Mouse (Mus musculus) 3T3-L1 (cell line): ENCODE measurements around the gene Ube2o.
"Not testable (repeated sequence)": the region's sequence is repeated elsewhere in the genome, so short reads cannot be mapped to it uniquely, and the experiment has no call there.

Experiments used
- DNase-seq: peaks from one replicate; pipeline ENCODE4 v3.0.0-alpha.2; 2015; ENCODE audit warnings: low read depth, low spot score

Ube2o gene

GRCm38 (mm10) chr11:116513531-116514038 is 67.7 kb downstream of the Ube2o start:
- no peak for DNase-seq

GRCm38 (mm10) chr11:116512987-116513386 is 68.3 kb downstream of the Ube2o start:
- no peak for DNase-seq

GRCm38 (mm10) chr11:116512154-116512553 is 69.1 kb downstream of the Ube2o start:
- DNase-seq, result no peak

GRCm38 (mm10) chr11:116511301-116511868 is 69.9 kb downstream of the Ube2o start:
- DNase-seq, result no peak

GRCm38 (mm10) chr11:116508689-116509088 is 72.6 kb downstream of the Ube2o start:
- peak; percentile 86 for DNase-seq

GRCm38 (mm10) chr11:116506151-116506875 is 74.9 kb downstream of the Ube2o start:
- DNase-seq, result no peak

GRCm38 (mm10) chr11:116505573-116505972 is 75.7 kb downstream of the Ube2o start:
- DNase-seq, result no peak

- no peak for DNase-seq
Observed at GRCm38 (mm10) chr11:116504516-116504915, 76.7 kb downstream of the Ube2o start.

- DNase-seq, result peak; percentile 86
Observed at GRCm38 (mm10) chr11:116501005-116501746, 80.1 kb downstream of the Ube2o start.

- DNase-seq, result no peak
Observed at GRCm38 (mm10) chr11:116499018-116499417, 82.2 kb downstream of the Ube2o start.

- DNase-seq, result no peak
Observed at GRCm38 (mm10) chr11:116498596-116498995, 82.7 kb downstream of the Ube2o start.

GRCm38 (mm10) chr11:116497313-116497712 is 83.9 kb downstream of the Ube2o start:
- no peak for DNase-seq

- DNase-seq, result peak; percentile 44
Observed at GRCm38 (mm10) chr11:116494474-116495174, 86.6 kb downstream of the Ube2o start.

- DNase-seq, result peak; percentile 79
Observed at GRCm38 (mm10) chr11:116493795-116494252, 87.4 kb downstream of the Ube2o start, which contains the start of gene Prpsap1. Prpsap1 (minus strand) TSS chr11:116494202.

GRCm38 (mm10) chr11:116493191-116493590 is 88.1 kb downstream of the Ube2o start:
- DNase-seq, result no peak

- DNase-seq, result not testable (repeated sequence)
Observed at GRCm38 (mm10) chr11:116492507-116492906, 88.7 kb downstream of the Ube2o start.

- peak; percentile 20 for DNase-seq
Observed at GRCm38 (mm10) chr11:116491338-116491737, 89.9 kb downstream of the Ube2o start.

GRCm38 (mm10) chr11:116490232-116491107 is 90.8 kb downstream of the Ube2o start:
- peak; percentile 89 for DNase-seq

GRCm38 (mm10) chr11:116489771-116490231 is 91.4 kb downstream of the Ube2o start:
- DNase-seq, result peak; percentile 47

GRCm38 (mm10) chr11:116488693-116489375 is 92.4 kb downstream of the Ube2o start:
- DNase-seq, result peak; percentile 55
